Mouse (Mus musculus) layer of hippocampus, adult 9-11 months (tissue): ENCODE measurements around the gene Tmc3.
A peak's percentile ranks its signal among the peaks of the same experiment; 100 is the strongest.

ENCODE experiments used
- DNase-seq: peaks from one replicate; pipeline ENCODE4 v3.0.0; 2022

Tmc3 gene

GRCm38 (mm10) chr7:83584639-83585471 lies at the start of gene Tmc3:
Gene Tmc3 (plus strand): TSS chr7:83584927.
- peak; percentile 86 for DNase-seq

- no peak for DNase-seq
Observed at GRCm38 (mm10) chr7:83541536-83542169, 43.1 kb upstream of the Tmc3 start.

GRCm38 (mm10) chr7:83548686-83549352 lies 35.9 kb upstream of the Tmc3 start:
- no peak for DNase-seq

DNA sequence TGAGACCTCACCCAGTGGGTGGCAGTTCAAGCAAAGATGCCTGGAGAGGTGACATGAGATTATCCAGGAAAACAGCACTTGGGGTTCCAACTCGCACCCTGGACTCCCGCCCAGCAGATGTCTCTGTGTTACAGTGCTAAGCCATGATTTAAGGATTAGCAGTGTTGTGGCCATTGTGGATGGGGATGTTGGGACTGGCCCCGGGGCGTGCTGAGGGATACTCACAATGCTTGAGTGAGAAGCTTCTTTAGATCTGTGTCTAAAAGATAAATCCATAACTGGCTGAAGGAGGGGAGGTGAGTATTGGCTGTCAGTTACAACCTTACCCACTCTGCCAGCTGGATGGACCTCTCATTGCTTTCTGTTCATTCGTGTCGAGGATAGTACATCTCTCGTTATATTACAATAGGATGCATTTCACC lies 35.4 kb upstream of the Tmc3 start:
- DNase-seq = no peak

- no peak for DNase-seq
Observed at GRCm38 (mm10) chr7:83549951-83550407, 34.7 kb upstream of the Tmc3 start.

DNA sequence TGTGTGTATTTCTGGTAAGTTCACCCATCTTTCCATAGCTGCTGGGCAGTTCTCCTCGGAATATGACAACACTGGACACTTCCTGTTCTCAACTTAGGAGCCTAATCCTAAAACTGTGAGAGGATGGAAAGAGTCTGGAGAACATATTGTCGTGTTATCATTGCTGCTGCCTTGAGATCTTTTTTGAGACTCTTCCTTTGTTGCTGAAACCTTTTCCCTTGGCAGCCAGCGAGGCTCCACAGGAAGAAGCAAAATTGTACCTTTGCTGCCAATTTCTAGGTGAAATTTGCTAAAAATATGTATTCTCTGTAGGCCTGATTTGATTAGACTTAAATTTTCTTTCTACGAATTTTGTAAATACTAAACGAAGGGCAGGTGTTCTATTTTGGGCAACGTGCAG lies 30.2 kb upstream of the Tmc3 start:
- DNase-seq = no peak

DNA sequence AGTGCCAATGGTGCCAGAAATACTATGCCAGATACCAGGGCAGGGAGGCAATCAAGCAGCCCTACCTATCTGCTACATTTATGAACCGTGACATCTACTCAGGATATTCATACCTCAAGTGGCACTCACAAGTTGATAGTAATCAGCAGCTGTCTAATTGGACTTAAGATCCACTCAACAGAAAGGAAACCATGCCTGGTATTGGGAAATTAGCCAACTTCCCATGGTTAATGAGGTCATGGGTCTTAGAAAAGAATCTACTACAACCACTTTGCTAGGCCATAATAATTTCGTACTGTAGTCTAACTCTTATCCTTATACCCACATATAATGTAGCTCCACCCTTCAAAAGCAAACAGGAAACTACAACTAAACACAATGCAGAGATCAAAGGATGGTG lies 28.2 kb upstream of the Tmc3 start:
- DNase-seq = no peak

GRCm38 (mm10) chr7:83558741-83559280 lies 25.9 kb upstream of the Tmc3 start:
- no peak for DNase-seq

GRCm38 (mm10) chr7:83559495-83559894 lies 25.2 kb upstream of the Tmc3 start:
- DNase-seq = no peak

DNA sequence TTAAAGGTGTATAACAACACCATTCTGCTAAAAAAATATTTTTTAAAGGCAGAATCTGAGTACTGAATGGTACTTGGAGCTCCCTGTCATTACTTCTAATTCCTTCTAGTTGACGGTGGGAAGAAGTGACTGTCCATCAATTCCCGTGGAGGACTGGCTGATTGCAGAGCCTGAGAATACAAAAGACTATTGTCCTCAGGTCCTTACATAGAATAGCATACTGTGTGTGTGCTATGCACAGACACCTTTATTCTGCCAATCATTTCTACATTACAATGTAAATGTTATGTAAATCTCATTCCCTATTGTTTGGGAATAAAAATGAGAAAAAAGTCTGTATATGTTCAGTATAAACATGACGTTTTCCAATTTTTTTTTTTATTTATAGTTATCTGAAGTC lies 22.9 kb upstream of the Tmc3 start:
- DNase-seq = no peak

GRCm38 (mm10) chr7:83564635-83565291 lies 20.0 kb upstream of the Tmc3 start:
- no peak for DNase-seq

GRCm38 (mm10) chr7:83565976-83566375 lies 18.8 kb upstream of the Tmc3 start:
- no peak for DNase-seq

DNA sequence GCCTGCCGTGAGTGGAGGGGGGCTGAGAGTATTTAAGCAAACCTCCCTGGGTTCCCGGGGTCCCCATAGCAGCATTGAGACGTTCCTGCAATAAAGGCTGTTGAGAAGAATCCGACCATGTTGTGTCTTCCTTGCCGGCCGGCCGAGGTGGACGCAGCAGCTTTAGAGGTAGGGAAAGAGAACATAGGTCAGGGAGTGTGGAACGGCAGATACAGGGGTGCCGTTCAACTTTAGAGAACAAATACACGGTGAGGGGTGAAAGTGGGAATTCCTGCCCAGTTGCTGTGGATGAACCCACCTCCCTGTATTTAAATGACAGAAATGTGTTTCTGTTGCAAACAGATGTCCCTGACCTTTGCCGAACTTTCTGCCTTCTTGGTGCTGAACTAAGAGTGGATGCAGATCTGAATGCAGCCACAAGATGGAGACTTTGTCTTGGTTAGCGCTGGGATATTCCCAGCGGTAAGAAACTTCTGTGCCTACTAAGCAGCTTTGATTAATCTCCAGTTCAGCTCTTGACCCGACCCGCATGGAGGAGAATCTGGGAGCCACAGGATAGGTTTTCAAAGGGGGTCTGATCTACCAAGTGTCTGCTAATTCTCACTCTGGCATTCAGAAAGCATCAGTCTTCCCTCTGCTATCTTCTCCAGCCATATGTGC lies 16.8 kb upstream of the Tmc3 start:
- peak; percentile 34 for DNase-seq

DNA sequence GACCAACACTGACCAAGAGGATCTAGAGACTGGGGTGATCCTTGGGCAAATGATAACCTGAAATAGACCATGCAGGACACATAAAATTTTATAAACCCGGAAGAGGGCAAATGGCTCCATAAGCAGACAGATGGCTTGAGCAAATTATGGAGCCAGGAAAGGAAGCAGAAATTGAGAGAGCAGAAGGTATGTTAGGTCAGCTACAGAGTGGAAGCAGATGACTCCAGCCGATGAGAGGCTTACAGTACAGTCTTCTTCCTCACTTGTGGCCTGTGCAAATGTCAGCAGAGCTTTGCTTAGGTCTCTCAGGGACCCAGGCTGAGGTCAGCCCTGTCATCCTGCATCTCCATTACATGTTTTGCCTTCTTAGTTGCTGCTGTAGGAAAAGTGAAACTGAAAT lies 15.9 kb upstream of the Tmc3 start:
- DNase-seq = no peak

- DNase-seq = no peak
Observed at GRCm38 (mm10) chr7:83569436-83569835, 15.3 kb upstream of the Tmc3 start.

DNA sequence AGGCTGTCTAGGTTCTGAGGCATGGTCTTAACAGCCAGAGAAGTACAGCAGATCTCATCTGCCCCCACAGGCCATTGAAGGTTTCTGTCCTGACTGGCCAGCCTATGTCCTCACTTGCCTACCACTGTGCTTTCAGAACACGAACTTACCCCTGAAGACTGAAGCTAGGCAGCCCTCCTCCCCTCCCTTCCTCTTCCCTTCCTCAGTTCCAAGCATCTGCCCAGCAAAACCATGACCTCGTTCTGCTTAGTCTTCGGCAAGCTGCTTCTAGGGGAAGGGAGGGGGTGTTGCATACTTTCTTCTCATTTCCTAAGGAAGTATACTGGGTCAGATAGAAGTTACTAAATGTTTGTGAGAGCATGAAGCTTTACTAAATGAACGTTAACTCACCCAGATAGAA lies 13.7 kb upstream of the Tmc3 start:
- DNase-seq = no peak

GRCm38 (mm10) chr7:83571901-83572300 lies 12.8 kb upstream of the Tmc3 start:
- no peak for DNase-seq

- no peak for DNase-seq
Observed at GRCm38 (mm10) chr7:83572451-83572850, 12.3 kb upstream of the Tmc3 start.

DNA sequence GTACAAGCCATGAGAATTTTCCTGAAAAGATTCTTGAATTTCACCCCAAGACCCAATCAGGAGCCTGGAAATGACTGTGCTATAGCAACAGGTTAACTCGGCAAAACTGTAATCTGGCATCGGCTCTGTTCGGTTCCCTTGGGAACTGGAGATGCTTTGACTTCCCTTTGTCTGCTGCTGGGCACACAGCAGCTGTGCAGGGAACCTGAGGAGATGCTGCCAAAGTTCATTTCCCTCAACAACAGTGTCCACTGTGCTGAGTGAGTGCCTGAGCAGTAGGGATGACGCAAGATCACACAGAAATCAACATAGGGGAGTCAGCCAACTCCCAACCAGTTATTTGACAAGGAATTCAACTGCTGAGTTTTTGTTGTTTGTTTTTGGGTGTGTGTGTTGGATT lies 3.8 kb upstream of the Tmc3 start:
- DNase-seq = peak; percentile 54

GRCm38 (mm10) chr7:83594056-83594455 lies 9.3 kb downstream of the Tmc3 start:
- no peak for DNase-seq

DNA sequence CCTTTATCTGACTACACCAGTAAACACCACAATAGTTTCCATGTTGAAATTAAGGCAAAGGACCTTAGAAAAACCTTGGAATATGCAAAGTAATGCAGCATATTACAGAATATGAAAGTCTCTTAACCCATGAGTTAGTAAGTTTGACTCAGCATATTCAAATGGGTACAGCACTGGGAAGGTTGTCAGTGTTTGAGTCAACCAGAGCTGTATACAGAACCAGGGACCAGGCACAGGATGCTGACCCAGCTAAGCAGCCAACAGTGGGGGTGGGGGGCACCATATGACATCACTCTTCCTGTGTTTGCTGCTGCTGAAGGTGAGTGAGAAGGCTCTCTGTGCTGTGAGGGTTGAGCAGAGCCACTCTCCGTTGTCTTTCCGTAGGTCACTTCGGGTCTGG lies 12.3 kb downstream of the Tmc3 start:
- DNase-seq = no peak
